Mouse (Mus musculus): ENCODE measurements around the gene Grb2.

Gene Grb2

GRCm38 (mm10) chr11:115708209-115708876 is at the start of gene Grb2:
Gene Grb2 (minus strand): TSS chr11:115708597.
- DNase-seq (ENCODE audit: low spot score in 2 of 2), result peak; percentile 98 to 99

- DNase-seq (ENCODE audit: low spot score in 2 of 2), result no peak
Measured at GRCm38 (mm10) chr11:115753485-115753884, 45.1 kb upstream of the Grb2 start.

GRCm38 (mm10) chr11:115752653-115753052 is 44.3 kb upstream of the Grb2 start:
- DNase-seq (ENCODE audit: low spot score in 2 of 2), result no peak

DNA sequence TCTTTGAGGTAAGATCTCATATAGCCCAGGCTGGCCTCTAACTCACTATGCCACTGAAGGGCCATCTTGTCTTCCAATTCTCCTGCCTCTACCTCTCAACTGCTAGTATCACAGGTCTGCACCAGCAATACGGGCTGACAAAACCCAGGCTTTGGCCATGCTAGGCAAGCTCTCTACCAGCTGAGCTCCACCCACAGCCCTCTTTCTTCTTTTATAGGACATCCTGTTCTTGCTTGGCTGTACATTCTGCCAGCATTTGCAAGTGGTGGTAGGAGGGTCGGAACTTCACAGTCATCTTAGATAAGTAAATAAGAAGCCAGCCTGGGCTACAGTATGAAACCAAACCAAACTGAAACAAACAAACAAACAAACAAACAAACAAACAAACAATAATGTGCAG is 43.3 kb upstream of the Grb2 start:
- DNase-seq (ENCODE audit: low spot score in 2 of 2), result no peak

DNA sequence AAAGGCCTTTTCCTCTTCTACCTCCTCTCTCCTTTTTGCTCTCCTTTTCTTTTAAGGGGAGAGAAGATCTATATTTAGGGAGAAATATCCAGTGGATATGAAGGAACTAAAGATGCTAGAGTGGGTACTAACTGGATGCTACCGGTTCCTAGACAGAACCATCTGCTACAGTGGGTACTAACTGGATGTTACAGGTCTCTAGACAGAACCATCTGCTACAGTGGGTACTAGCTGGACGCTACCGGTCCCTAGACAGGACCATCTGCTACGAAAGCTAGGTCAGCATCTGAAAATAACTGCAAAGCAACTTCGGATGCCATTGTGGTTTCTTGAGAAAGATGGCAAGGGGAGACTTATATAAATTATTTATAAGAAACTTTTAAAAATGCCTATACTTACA is 41.4 kb upstream of the Grb2 start:
- DNase-seq (ENCODE audit: low spot score in 2 of 2), result no peak

GRCm38 (mm10) chr11:115747351-115747750 is 39.0 kb upstream of the Grb2 start:
- no peak for DNase-seq (ENCODE audit: low spot score in 2 of 2)

DNA sequence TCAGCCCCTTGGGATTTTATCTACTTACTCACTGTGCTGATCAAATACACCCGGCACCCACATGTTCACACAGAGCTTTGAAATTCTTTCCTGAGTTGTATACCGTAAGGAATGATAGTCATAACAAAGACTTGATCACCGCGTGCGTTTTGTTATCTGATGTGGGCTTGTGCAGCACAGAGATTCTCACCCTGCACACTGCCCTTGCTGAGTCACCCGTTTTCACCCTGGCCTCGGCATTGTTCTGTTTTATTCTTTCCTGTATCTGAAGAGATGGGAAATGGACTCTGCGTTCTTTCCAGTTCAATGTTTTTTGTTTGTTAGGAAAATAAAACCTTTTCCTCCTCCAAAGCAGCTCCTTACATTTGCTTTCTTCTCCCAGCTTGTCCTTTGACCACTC is 38.4 kb upstream of the Grb2 start:
- DNase-seq (ENCODE audit: low spot score in 2 of 2), result no peak

DNA sequence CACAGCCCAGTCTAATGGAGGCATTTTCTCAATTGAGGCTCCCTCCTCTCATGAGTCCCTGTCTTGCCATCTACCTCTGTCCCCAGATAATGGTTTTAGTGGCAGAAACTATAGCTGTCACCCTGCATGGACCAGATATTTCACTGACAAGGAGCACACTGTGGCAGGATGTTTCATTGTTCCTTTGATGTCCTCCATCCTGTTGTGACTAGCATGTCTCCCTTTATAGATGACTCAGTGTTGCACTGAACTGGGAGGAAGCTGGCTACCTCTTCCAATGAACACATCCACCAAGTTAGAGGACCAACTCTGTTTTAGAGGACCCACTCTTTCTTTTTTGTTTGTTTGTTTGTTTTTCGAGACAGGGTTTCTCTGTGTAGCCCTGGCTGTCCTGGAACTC is 37.7 kb upstream of the Grb2 start:
- DNase-seq (ENCODE audit: low spot score in 2 of 2), result no peak

DNA sequence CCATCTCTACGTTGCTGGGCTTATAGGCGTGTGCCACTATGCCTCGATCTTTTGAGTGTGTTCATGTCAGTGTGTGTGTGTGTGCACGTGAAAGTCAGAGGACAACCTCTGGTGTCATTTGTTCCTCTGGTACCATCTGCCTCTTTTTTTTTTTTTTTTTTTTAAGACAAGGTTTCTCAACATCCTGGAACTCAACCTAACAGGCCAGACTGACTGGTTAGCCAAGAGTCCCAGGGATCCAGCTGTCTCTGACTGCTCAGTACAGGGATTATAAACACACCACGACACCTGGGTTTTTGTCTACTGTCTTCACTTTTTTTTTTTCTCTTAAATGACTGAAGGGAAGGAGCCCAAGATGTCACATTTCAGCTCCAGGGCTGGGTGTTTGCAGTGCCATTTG is 36.0 kb upstream of the Grb2 start:
- no peak for DNase-seq (ENCODE audit: low spot score in 2 of 2)

- no peak for DNase-seq (ENCODE audit: low spot score in 2 of 2)
Measured at GRCm38 (mm10) chr11:115742926-115743325, 34.5 kb upstream of the Grb2 start.

DNA sequence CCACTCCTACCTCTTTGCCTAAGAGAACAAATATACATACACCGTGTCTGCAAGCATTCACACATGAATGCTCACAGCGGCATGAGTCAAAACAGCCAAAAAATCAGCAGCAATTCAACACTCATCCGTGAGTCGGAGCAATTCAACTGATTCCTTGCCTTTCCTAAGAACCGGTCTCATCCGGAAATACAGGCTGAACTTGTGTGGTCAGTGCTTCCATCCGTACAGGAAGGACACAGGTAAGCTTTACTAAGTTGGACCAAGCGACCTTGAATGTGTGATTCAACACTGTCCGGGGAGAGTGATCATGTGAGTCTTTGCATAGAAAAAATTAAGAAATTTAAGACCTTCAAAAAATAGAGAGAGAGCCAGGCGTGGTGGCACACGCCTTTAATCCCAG is 32.7 kb upstream of the Grb2 start:
- DNase-seq (ENCODE audit: low spot score in 2 of 2), result no peak

- no peak for DNase-seq (ENCODE audit: low spot score in 2 of 2)
Measured at GRCm38 (mm10) chr11:115738275-115738885, 30.0 kb upstream of the Grb2 start.

DNA sequence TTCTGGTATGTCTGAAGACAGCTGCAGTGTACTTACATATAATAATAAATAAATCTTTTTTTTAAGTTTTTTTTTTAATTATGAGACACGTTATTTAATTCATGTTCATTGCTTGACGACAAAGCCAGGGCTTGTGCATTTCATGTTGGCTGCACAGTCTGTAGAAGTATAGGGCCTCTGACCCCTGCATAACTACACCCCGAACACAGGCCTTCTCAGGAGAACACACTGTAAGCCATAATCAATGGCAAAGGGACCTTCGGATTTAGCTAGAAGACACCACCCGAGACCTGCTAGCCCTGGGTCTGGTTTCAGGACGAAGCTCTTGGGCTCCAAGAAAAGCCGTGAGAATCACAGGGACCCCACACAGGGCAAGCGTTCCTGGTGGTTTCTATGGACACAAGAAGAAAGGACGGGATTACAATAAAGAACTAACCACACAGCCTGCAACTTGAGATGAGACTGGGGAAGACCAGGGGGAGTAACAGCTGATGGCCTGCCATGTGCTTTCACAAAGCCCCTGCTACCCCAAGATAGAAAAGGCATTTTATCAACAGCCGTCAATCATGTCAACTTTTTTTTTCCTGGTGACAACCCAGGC is 29.3 kb upstream of the Grb2 start:
- DNase-seq (ENCODE audit: low spot score in 2 of 2), result no peak

DNA sequence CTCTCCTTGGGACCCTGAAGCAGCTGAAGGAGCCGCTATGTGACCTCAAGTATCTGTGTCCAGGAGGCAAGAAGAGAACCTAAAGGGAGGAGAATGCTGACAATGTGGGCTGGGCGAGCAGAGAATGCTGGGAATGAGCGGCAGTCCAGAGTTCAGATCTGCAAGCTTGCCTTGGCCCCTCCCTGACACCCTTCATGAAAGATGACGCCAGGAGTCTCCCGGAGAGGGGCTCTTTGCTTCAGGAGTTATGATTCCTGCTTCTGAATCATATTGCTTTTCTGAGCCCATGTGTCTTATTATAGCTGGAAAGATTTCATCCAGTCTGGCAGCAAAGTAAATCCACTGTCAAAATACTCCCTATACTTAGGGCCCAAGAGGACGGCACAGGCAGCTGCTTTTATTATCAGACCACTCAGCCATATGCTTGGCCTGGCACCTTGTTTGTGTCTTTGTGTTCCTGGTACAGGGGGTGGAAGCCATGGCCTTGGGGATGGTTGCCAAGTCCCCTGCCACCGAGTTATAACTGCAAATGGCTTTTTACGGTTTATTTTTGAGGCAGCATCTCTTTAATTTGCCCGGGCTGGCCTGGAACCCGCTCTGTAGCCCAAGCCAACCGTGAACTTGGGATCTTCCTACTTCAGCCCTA is 25.8 kb upstream of the Grb2 start:
- DNase-seq (ENCODE audit: low spot score in 2 of 2), result peak in 1 of 2 experiments; percentile 43

DNA sequence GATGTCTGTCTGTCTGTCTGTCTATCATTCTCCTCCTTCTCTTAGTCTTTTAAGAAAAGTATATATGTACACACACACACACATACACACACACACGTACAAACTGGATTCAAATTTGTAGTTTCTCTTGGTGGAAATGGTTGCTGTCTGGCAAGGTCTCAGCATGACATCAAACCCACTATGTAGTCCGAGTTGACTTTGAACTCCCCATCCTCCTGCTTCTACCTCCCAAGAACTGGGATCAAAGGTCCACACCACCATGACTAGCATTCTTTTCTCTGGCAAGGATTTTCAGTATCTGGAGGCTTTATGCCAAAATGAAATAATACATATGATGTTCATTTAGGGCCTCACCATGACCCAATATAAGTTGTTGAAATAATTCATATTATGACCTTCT is 14.8 kb upstream of the Grb2 start:
- DNase-seq (ENCODE audit: low spot score in 2 of 2), result no peak

- DNase-seq (ENCODE audit: low spot score in 2 of 2), result peak; percentile 71 to 88
Measured at GRCm38 (mm10) chr11:115722638-115723037, 14.2 kb upstream of the Grb2 start.

DNA sequence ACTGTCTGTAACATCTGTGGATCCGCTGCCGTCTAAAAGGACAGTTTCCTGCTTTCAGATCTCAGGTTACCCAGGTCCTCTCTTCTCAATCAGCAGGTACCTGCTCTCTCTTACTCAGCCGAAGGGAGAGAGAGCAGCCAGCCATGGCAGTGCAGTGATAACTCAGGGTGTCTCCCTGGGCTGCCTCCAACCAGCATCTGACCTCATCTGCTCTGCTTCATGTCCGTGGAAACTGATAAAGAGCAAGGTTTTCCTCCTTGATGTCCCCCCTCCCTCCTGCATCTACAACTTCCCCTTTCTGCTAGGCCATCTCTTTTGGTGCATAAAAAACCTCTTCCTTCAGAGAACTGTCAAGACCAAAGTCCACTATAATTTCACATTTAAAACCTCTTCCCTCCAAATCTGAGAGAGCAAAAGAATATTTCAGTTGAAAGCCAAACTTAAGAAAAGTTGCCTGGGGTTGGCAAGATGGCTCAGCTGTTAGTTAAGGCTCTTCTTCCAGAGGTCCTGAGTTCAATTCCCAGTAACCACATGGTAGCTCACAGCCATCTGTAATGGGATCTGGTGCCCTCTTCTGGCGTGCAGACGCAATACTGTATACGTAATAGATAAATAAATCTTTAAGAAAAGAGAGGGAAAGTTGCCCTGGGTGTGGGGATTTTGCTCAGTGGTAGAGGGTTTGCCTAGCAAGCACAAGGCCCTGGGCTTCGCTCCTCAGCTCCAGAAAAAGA is 9.4 kb upstream of the Grb2 start:
- DNase-seq (ENCODE audit: low spot score in 2 of 2), result no peak

DNA sequence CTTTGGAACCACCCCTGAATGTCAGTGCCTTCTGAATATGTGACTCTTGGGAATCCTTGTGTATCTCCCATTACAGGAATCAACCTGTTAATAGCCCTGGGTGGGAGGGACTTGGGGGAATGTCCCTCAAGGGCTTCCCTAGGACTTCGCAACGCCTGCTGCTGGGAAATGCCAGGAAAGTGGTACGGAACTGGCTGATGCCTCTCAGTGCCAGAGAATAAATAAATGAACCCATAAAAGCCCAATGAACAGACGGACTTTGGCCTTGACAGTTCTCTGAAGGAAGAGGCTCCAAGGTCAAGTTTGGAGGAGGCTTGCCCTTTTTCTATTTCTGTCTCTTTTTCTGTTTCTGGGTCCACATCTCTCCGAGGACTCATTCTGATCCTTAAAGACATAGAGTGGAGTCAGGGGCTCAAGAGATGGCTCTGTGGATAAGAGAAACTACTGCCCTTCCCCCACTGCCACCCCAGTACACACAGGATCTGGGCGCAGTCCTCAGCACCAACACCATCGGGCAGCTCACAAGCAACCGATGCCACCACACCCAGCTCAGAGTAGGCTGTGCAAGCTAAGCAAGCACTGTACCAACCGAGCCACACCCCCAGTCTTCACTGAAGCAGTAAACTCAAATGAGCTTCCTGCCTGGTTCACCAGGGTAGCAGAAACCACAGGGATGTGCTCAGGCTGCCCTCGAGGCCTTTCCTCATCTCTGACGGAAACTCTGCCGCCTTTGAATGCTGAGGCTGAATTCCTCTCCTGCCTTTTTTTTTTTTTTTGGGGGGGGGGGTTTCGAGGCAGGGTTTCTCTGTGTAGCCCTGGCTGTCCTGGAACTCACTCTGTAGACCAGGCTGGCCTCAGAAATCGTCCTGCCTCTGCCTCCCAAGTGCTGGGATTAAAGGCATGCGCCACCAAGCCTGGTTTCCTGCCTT is 8.3 kb upstream of the Grb2 start:
- no peak for DNase-seq (ENCODE audit: low spot score in 2 of 2)

DNA sequence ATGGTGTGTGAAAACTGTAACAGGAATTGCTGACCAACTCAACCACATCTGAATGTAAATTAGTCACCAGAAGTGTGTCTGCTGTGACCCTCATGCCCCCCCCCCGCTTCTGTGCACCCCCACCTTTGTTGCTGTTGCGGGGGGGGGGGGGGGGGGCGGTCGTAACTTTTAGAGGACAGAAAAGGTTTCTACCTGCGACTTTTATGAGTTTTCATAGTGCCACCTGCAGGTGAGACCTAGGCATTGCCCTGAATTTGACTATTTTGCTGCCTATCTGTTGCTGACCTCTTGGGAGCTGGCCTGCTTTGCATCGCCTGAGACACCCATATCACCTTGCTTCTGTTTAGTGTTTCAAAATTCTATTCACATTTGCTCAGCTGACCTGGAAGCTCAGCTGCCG is 6.1 kb upstream of the Grb2 start:
- peak in 1 of 2 experiments; percentile 59 for DNase-seq (ENCODE audit: low spot score in 2 of 2)

GRCm38 (mm10) chr11:115713447-115713846 is 5.0 kb upstream of the Grb2 start:
- no peak for DNase-seq (ENCODE audit: low spot score in 2 of 2)

DNA sequence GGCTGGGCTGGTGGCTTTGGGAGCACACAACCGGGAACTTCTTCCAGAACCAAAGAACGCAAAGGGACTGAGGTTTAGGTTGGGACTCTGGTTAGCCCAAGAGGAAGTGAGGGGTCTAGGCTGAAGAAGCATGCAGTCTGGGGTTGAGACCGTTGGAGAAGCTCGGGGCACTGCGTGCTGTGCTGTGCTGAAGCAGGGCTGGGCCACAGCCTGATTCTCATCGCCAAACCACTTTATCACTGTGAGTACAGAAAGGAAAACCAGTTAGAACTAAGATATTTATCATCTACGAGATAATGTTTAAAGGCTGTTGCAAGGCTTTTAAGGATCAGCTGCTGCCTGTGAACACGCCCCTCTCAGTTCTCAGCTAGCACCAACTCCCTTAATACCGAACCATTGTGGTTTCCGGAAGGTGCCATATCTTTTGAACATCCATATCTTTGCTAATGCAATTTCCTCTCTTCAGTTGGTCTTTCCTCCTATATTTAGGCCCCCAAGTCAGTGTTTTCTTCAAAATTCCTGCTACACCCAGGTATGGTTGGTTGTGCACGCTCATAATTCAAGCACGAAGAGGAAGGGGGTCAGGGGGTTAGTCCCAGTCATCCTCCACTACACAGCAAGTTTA is 4.4 kb upstream of the Grb2 start:
- DNase-seq (ENCODE audit: low spot score in 2 of 2), result no peak
